Mouse (Mus musculus): ENCODE measurements around the gene E030018B13Rik. TPM values are rescaled to one million over a fixed set of nuclear protein-coding genes. Genes with fewer than 3 reads are reported as not detected.

The E030018B13Rik gene
- total and polyA plus RNA-seq, 3 experiments, result 0.07 TPM; not detected in 2

DNA sequence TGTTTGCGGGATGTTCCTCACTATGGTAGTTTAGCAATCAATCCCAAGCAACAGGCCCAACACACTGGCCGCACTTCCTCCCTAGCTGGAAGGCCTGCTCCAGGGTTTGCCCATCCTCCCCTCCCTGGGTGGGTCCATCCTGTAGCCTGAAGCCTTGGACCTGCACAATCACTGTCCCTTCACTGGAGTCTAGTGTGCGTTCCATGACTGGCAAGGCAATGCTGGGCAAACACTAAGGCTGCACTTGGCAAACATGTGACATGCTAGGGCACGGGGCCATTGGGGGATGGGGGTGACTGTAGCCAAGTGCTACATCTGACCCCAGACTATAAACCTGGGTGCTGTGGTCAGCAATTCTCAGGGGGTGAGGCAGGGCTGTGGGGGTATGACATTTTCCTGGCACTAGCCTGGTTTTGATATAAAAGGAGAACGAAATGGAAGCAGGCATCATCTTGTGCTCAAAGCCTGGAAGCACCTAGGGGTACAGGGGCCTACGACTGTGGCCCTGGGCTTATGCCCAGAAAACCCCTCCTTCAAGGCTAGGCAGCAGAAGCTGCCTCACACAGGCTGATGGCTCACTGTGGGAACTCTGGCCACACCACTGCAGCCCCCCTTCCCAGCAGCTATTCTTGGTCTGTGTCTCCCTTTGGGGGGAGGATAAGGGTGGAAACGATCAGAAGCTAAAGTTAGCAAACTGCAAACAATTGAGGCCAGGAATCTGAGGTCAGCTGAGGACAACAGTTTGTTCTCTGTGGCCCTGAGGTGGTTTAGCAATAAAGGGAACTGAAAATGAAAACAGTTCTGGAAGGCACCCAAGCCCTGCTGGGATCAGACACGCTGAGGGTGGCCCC lies 5.0 kb upstream of the E030018B13Rik start (continued):
- TF ChIP-seq SIN3A (IDR thresholded peaks at IDR 0.05; ENCODE audit: low read length), result peak; percentile 83
- TF ChIP-seq GATA1 (IDR thresholded peaks at IDR 0.05; ENCODE audit: low read depth, low read length), result no peak
- peak; percentile 44; the same call in 1 of the 2 replicates for TF ChIP-seq HCFC1 (IDR thresholded peaks at IDR 0.05; ENCODE audit: low read depth, low read length)
- no peak; the same call in 1 of the 2 replicates for TF ChIP-seq MAX (IDR thresholded peaks at IDR 0.05; ENCODE audit: low read length)
- no peak for TF ChIP-seq NELFE (IDR thresholded peaks at IDR 0.05; ENCODE audit: low read depth, low read length)
- peak; percentile 66; the same call in 1 of the 2 replicates for TF ChIP-seq CHD1 (IDR thresholded peaks at IDR 0.05; ENCODE audit: low read depth, low read length)
- TF ChIP-seq POLR2AphosphoS2 (IDR thresholded peaks at IDR 0.05; ENCODE audit: low read length), result 0 out of 2 replicates have a peak, but pooled peaks have one; percentile 5
- no peak for TF ChIP-seq SMC3 (IDR thresholded peaks at IDR 0.05; ENCODE audit: low read depth, low read length)

DNA sequence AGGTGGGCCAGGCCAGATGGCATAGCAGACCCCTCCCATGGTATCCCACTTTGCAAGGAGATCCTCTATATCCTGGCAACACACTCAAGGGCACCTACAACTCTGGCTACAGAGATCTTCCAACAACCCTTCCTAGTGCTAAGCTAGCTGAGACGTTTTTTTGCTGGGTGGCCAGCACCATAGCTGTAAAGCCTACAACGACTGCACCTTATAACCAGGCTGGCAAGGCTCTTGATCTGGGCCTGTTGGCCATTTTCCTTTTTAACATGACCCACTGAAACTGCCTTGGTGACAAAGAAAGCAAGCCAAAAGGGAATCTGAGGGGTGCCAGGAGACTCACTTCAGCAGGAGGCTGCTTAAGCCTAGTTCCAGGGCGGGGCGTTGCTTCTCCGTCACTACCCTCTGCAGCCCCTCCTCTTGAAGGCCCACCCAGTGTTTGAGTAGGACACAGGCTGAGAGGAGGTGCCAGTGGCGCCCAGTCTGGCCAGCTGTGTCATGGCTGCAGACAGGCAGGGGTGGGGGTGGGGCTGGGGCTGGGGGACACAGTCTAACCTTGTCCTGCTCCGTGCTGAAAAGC lies 4.3 kb upstream of the E030018B13Rik start:
- Histone ChIP-seq H3K4me3 (ENCODE audit: control insufficient read depth in 1 of 2, insufficient read depth in 1 of 2, low read depth in 2 of 2, low read length in 2 of 2) (peak overlapping the region; percentile 24 to 49), H3K4me1 (ENCODE audit: control insufficient read depth in 1 of 2, insufficient read depth in 2 of 2, low read length in 2 of 2) (peaks cover 25 to 62% of the 10 kb centered on the region in 2 experiments), H3K27ac (ENCODE audit: control insufficient read depth, low read depth, low read length) (peak overlapping the region; percentile 85), H3K27me3 (ENCODE audit: control insufficient read depth in 1 of 2, insufficient read depth in 2 of 2, low read length in 2 of 2) (no peaks in the 10 kb centered on the region), H3K36me3 (ENCODE audit: control insufficient read depth in 1 of 2, insufficient read depth in 2 of 2, low read length in 2 of 2) (peaks cover 0 to 53% of the 10 kb centered on the region in 2 experiments; a peak in 2 of 4 replicates), H3K79me2 (ENCODE audit: control insufficient read depth, insufficient read depth, low read length, poor library complexity) (peaks cover 40% of the 10 kb centered on the region), H3K9ac (ENCODE audit: control insufficient read depth, low read depth, low read length, poor library complexity, severe bottlenecking) (peak overlapping the region; percentile 56), H3K9me3 (replicated peaks; ENCODE audit: insufficient read depth, low read length) (no peaks in the 10 kb centered on the region)
- TF ChIP-seq GABPA (IDR thresholded peaks at IDR 0.05; ENCODE audit: low read depth, low read length), result no peak
- TF ChIP-seq NELFE (IDR thresholded peaks at IDR 0.05; ENCODE audit: low read depth, low read length), result 0 out of 2 replicates have a peak, but pooled peaks have one; percentile 21
- TF ChIP-seq HCFC1 (IDR thresholded peaks at IDR 0.05; ENCODE audit: low read depth, low read length), result no peak
- no peak for TF ChIP-seq ELF1 (IDR thresholded peaks at IDR 0.05; ENCODE audit: low read depth, low read length)
- TF ChIP-seq NRF1 (IDR thresholded peaks at IDR 0.05; ENCODE audit: insufficient read depth, low read depth, low read length, poor library complexity, severe bottlenecking), result no peak
- TF ChIP-seq ZMIZ1 (IDR thresholded peaks at IDR 0.05; ENCODE audit: low read depth, low read length), result peak; percentile 14; the same call in 1 of the 2 replicates
- no peak for TF ChIP-seq MEF2A (IDR thresholded peaks at IDR 0.05; ENCODE audit: extremely low read depth, insufficient replicate concordance, low read depth, low read length, poor library complexity, severe bottlenecking)
- no peak for TF ChIP-seq CHD1 (IDR thresholded peaks at IDR 0.05; ENCODE audit: low read depth, low read length)
- TF ChIP-seq POLR2A (IDR thresholded peaks at IDR 0.05; ENCODE audit: control insufficient read depth in 1 of 2, insufficient read depth in 1 of 2, low read depth in 1 of 2, low read length in 2 of 2, poor library complexity in 1 of 2), result peak in 1 of 2 experiments; percentile 48; a peak in 1 of 4 replicates
- TF ChIP-seq MYC (IDR thresholded peaks at IDR 0.05; ENCODE audit: low read depth, low read length), result no peak
- TF ChIP-seq UBTF (IDR thresholded peaks at IDR 0.05; ENCODE audit: borderline replicate concordance, insufficient read depth, low read depth, low read length), result no peak
- TF ChIP-seq JUND (IDR thresholded peaks at IDR 0.05; ENCODE audit: low read depth, low read length), result no peak
- no peak for TF ChIP-seq SMC3 (IDR thresholded peaks at IDR 0.05; ENCODE audit: low read depth, low read length)
- no peak for TF ChIP-seq TCF12 (IDR thresholded peaks at IDR 0.05; ENCODE audit: low read depth, low read length)
- TF ChIP-seq MAFK (IDR thresholded peaks at IDR 0.05; ENCODE audit: borderline replicate concordance, low read depth, low read length), result no peak
- no peak; the same call in 1 of the 2 replicates for TF ChIP-seq MAZ (IDR thresholded peaks at IDR 0.05; ENCODE audit: low read depth, low read length)
- TF ChIP-seq ZKSCAN1 (IDR thresholded peaks at IDR 0.05; ENCODE audit: low read depth, low read length), result no peak
- no peak for TF ChIP-seq POLR2AphosphoS5 (IDR thresholded peaks at IDR 0.05; ENCODE audit: borderline replicate concordance, low read depth, low read length)
- no peak for TF ChIP-seq POLR2AphosphoS2 (IDR thresholded peaks at IDR 0.05; ENCODE audit: low read length)
- TF ChIP-seq ZNF384 (IDR thresholded peaks at IDR 0.05; ENCODE audit: low read depth, low read length), result no peak
- TF ChIP-seq TAL1 (IDR thresholded peaks at IDR 0.05; ENCODE audit: low read length), result no peak
- TF ChIP-seq RCOR1 (IDR thresholded peaks at IDR 0.05; ENCODE audit: low read depth, low read length), result no peak
- TF ChIP-seq USF2 (IDR thresholded peaks at IDR 0.05; ENCODE audit: borderline replicate concordance in 1 of 2, insufficient read depth in 1 of 2, low read depth in 1 of 2, low read length in 2 of 2), result no peak
- DNase-seq (ENCODE audit: low read depth, low spot score), result peak; percentile 80

Measured in MEL (cell line).